Mouse (Mus musculus): ENCODE measurements around the gene Zbtb3.

The Zbtb3 gene

DNA sequence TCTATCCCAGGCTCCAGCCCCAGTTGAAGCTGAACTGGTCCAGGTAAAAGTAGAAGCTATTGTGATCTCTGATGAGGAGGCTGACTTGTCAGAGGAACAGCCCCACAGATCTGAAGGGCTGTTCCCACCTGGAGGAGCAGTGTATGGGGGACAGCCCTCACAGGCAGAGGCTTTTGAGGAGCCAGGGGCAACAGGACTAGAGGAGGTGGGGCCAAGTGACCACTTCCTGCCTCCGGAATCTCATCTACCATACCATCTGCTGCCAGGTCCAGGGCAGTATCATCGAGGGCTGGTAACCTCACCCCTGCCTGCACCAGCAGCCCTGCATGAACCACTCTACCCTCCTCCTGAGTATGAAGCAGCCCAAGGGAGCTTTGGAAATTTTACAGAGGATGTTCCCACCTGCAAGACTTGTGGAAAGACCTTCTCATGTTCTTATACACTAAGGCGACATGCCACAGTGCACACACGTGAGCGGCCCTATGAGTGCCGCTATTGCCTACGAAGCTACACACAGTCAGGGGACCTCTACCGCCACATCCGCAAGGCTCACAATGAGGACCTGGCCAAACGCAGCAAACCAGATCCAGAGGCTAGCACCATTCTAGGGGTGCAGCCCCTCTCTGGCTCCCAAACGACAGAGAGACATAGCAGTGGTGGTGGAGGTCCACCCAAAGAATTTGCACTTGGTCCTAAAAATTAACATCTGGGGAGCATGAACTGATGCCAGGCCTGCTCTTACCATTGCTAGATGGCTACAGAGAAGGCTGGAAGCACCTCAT lies 1.7 kb downstream of the Zbtb3 start:
- 90% methylated on average over 11 of the region's 11 CpGs for WGBS

DNA sequence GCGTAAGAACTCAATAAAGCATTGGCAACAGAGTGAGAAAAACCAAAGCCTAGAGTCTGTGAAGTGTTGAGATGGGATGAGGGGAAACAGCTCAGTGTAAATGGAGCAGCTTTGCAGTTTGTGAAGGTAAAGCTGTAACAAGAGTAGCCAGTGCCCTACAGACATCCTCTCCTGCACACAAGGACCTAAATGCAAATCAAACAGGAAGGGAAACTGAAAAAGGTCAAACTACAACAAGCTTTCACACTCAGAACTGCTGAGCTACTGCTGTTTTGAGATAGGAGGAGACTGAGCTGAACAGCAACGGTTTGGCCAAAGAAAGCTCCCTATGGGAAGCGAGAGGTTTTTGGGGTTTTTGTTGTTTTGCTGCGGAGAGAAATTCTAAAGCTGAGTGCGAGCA lies 4.5 kb downstream of the Zbtb3 start:
- 82% methylated on average over 5 of the region's 5 CpGs for WGBS

GRCm38 (mm10) chr19:8815812-8816211 lies 13.5 kb downstream of the Zbtb3 start:
- 56% methylated on average over 11 of the region's 11 CpGs for WGBS

- 49% methylated on average over 3 of the region's 3 CpGs for WGBS
Observed at GRCm38 (mm10) chr19:8817001-8817400, 14.6 kb downstream of the Zbtb3 start.

GRCm38 (mm10) chr19:8818301-8818798 lies 16.0 kb downstream of the Zbtb3 start:
- 13% methylated on average over 14 of the region's 14 CpGs for WGBS

GRCm38 (mm10) chr19:8818801-8819595 lies 16.6 kb downstream of the Zbtb3 start, which contains the start of gene Ttc9c:
TSS of gene Ttc9c (minus strand) at chr19:8819333.
- under 1% methylated on average over 33 of the region's 33 CpGs for WGBS

DNA sequence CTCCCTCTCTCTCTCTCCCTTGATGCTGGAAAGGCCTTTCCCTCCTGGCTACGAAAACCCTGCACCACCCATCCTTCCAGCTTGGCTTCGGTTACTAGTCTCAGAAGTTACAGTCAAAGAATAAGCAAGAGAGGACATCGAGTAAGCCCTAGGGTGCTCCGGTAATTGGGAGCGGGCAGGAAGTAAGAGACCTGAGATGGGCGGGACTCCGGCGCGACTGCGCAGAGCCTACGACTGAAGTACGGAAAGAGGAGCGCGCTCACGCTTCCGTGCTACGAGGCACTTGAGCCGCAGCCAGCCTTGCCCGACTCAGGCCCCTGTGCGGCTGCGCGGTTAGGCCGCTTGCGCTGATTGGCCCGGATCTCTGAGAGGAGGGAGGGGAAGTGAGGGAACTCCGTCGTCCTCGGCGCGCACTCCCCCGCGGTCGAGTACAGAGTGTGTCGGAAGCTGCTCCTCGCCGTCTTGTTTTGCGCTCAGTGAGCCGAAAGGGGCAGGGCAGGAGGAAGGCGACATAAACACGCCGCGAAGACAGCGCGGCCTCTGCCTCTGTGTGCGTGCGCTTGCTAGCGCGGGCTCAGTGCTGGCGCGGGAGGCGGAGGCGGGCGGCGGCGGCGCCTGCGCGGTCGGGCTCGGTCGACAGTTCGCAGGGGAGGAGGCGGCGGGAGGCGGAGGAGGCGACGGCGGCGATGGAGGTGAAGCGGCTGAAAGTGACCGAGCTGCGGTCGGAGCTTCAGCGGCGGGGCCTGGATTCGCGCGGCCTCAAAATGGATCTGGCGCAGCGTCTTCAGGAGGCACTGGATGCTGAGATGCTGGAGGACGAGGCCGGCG lies 17.5 kb downstream of the Zbtb3 start, which contains the start of gene Hnrnpul2:
Hnrnpul2 (plus strand) TSS at position 415 of the 828 bp plus-strand sequence.
- under 1% methylated on average over 83 of the region's 83 CpGs for WGBS

DNA sequence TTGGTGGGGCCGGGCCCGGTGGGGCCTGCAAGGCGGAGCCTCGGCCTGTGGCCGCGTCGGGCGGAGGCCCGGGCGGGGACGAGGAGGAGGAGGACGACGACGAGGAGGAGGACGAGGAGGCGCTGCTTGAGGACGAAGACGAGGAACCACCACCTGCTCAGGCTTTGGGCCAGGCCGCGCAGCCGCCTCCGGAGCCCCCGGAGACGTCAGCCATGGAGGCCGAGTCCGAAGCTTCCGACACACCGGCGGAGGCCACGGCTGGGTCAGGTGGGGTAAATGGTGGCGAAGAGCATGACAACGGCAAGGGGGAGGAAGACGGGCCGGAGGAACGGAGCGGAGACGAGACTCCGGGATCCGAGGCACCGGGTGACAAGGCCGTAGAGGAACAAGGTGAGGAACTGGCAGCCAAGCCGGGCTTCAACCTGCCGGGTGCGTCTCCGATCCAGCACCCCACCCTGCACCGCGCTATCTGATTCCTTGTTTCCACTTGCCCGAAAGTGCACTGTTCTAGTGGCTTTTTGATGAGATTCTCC lies 18.1 kb downstream of the Zbtb3 start:
- WGBS, result under 1% methylated on average over 48 of the region's 48 CpGs

GRCm38 (mm10) chr19:8821146-8821545 lies 18.8 kb downstream of the Zbtb3 start:
- WGBS, result under 1% methylated on average over 7 of the region's 7 CpGs

- WGBS, result 24% methylated on average over 8 of the region's 8 CpGs
Observed at GRCm38 (mm10) chr19:8822696-8823095, 20.3 kb downstream of the Zbtb3 start.

DNA sequence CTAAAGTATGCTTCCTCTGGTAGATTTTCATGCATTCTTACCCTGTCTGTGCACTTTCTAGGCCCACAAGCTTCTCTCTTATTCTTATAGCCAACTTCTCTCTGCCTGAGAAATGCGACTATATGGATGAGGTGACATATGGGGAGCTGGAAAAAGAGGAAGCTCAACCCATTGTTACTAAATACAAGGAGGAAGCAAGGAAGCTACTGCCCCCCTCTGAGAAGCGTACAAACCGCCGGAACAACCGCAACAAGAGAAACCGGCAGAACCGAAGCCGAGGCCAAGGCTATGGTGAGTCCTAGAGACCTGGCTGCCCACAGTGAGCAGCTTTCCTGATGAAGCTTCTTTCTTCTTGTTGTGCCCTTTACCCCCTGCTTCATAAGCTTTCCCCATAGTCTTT lies 27.3 kb downstream of the Zbtb3 start, which contains the start of gene AC129217.1:
AC129217.1 (plus strand) TSS at position 114 of the 400 bp plus-strand sequence.
- WGBS, result 69% methylated on average over 8 of the region's 8 CpGs

- 28% methylated on average over 8 of the region's 8 CpGs for WGBS
Observed at GRCm38 (mm10) chr19:8830664-8831063, 28.3 kb downstream of the Zbtb3 start.

DNA sequence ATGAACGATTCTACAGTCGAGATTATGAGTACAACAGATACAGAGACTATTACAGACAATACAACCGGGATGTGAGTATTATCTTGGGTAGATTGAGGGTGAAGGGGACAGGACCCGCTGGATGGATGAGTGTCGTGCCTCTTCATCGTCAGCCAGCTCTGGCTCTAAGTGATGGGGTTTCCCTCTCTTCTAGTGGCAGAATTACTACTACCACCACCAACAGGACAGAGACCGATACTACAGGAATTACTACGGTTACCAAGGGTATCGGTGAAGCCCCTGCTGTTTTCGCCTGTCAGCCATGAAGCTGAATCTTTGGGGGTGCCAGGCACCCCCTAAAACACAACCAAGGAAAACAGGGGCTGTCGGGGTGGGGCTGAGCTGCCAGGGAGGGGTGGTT lies 28.9 kb downstream of the Zbtb3 start:
- WGBS, result 65% methylated on average over 11 of the region's 11 CpGs

GRCm38 (mm10) chr19:8832971-8833370 lies 30.6 kb downstream of the Zbtb3 start:
- 57% methylated on average over 4 of the region's 4 CpGs for WGBS

DNA sequence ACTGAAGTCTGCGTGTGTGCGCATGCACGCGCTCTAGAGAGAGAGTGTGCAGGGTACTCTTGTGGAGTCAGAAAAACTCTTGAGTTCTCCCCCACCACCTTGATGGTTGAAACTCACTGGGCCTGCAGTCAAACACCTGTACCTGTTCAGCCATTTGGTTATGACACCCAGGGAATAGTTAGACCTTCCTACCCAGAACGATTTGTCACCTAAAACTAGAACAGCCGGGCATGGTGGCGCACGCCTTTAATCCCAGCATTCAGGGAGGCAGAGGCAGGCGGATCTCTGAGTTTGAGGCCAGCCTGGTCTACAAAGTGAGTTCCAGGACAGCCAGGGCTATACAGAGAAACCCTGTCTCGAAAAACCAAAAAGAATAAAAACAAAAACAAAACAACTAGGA lies 34.0 kb downstream of the Zbtb3 start:
- WGBS, result 93% methylated on average over 10 of the region's 10 CpGs

DNA sequence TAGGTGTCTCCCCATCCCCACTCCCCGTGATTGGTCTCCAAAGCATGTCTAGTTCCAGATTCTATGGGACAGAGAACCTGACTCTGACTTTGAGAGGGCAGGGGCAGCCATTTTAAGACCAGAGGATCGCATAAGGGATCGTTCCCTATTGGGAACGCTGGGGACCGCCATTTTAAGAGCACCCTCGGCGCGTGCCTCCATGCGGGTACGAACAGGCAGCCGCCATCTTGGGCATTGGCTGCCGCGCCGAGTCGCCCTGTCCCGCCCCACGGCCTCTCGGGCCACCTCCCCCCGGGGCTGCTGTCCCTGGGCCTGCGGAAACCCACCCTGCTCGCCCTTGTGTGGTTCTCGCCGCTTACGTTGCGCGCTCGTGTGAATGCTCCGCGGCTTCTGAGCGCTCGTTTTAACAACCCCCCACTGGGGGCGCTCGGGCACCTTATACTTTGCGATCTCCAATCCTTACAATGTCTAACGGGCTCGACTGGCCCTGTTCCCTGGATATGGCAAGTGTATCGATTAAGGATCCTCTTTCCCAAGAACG lies 35.0 kb downstream of the Zbtb3 start, which contains the start of gene Bscl2:
Bscl2 (plus strand) TSS at position 217 of the 541 bp plus-strand sequence.
- under 1% methylated on average over 38 of the region's 38 CpGs for WGBS

GRCm38 (mm10) chr19:8838041-8838730 lies 35.8 kb downstream of the Zbtb3 start:
- 7% methylated on average over 15 of the region's 15 CpGs for WGBS

GRCm38 (mm10) chr19:8839103-8839907 lies 37.0 kb downstream of the Zbtb3 start, which contains the start of gene Gng3:
TSS of gene Gng3 (minus strand) at chr19:8839194.
- WGBS, result 35% methylated on average over 11 of the region's 11 CpGs
